Mouse (Mus musculus) lung, adult 2 months (tissue): Measurements from ENCODE around the gene Tardbp.

ENCODE experiments used
- CTCF ChIP-seq: fragments of 200-500 bp; IDR thresholded peaks from 2 replicates; pipeline ENCODE4 v1.5.1; 2011; ENCODE audit warnings: mild to moderate bottlenecking, low read length, control low read depth; ENCODE audit not compliant: insufficient read depth
- POLR2A ChIP-seq: fragments of 200-500 bp; IDR thresholded peaks from 2 replicates; pipeline ENCODE4 v1.6.1; 2011; ENCODE audit warnings: low read depth, mild to moderate bottlenecking, control low read depth, low read length, borderline replicate concordance; ENCODE audit errors: extremely low read depth

DNA sequence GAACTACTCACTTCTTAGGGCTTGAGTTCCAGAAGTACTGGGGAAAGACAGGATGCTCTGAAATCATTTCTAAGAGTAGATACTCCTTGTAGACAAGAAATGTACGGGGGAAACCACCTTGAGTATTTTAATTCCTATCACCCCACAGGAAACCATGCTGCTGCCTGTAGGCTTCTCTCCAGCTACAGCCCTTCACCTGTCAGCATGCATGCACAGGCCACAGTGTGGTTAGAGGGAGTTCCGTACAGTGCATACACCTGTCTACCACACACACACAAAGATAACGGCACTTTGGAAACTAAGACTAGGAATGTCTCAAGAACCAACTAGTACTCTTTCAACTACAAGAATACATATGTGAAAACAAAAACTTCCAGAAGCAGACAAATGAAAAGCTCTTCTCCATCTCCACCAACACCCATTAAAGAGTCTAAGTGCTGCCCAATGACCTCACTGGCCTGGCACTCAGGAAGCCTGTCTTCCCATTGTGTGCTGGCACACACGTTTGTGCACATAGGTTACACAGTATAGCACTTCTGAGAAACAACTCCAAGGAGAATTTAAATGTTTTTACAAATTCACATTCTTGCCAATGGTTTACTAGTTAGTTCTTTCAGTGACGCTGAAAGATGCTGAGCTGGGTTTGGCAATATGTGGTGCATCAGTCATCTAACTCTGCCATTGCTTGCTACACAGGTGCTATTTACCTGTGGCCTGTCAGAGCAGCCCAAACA, 16.0 kb downstream of the Tardbp start:
- TF ChIP-seq POLR2A (no peak), CTCF (no peak)
